Mouse (Mus musculus) G1E-ER4 (cell line): Measurements from ENCODE around the gene Hmx3. TPM values are rescaled to one million over a fixed set of nuclear protein-coding genes. Genes with fewer than 3 reads are reported as not detected.

ENCODE experiments used
- GATA1 ChIP-seq: IDR thresholded peaks from one replicate; pipeline ENCODE4 v1.8.0; 2012; ENCODE audit warnings: low read length, inconsistent platforms
- polyA plus RNA-seq: library from polyadenylated mRNA; stranded (reverse); fragments of >175 nt; gene quantifications from 2 replicates; pipeline ENCODE4 v1.2.3, GENCODE M21; 2012

Gene Hmx3
- polyA plus RNA-seq, 1 experiment: not detected

DNA sequence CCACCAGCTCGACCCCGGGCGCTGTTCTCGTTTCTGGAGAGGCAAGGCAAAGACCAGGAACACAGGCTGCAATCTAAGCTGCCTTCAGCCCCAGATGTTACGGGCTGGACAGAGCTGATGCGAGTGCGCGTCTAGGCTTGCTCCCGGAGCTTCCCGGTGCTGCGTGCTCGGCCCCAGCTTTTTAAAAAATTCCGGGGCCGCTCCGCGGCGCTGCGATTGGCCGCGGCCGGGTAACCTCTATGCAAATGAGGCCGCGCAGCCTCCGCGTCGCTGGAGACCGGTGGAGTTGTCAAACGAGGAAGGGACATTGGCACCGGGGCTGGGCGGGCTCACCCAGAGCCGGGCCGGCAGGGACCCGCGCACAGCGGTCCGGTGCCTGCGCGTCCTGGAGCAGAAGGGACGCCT lies 11.1 kb downstream of the Hmx3 start:
- TF ChIP-seq GATA1: no peak

DNA sequence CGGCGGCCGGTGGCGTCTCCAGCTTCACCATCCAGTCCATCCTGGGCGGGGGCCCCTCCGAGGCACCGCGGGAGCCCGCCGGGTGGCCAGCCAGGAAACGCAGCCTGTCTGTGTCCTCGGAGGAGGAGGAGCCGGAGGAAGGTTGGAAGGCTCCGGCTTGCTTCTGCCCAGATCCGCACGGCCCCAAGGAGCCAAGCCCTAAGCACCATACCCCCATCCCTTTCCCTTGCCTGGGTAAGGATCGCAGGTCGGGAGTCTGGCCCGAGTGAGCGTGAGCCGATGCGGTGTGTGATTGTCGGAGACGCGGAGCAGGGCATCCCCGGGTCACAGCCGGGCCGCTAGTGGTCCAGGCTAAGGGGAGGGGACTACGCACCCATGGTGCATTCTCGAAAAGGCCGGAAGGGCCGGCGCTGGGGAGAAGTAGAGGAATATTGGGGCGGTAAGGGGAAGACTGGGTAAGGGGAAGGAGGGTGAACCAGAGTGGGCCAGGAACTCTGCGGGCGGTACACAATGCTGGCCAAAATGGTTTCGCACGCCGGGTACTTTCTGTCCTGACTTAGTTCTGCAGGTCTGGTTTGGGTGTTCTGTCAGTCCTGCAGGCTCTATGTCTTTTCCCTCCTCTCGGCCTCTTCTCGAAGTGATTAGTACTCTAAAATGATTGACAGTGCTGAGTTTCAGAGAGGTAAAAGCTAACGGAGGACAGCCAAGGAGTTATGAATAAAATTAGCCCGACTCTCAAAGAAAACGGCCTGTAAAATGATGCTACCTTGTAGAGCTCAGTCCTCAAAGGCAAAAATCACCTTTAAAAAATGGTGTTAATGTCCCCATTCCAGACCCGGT lies 11.9 kb downstream of the Hmx3 start:
- no peak for TF ChIP-seq GATA1

DNA sequence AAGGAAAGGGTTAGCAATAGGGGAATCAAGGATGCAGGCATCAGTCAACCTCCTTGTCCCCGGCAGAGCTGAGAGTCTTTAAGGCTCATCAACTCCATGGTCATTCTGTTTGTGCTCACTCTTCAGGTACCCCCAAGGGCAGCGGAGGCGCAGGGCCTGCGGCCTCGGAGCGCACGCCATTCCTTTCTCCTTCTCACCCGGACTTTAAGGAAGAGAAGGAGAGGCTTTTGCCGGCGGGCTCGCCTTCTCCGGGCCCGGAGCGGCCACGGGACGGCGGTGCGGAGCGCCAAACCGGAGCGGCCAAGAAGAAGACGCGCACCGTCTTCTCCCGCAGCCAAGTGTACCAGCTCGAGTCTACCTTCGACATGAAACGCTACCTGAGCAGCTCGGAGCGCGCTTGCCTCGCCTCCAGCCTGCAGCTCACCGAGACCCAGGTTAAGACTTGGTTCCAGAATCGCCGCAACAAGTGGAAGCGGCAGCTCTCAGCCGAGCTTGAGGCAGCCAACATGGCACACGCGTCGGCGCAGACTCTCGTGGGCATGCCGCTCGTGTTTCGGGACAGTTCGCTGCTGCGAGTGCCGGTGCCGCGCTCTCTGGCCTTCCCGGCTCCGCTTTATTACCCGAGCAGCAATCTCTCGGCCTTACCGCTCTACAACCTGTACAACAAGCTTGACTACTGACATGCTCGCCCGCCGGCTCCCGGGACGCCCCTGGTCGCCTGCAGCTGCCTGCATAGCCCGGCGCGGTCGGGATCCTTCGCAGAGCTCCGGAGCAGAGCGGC lies 12.8 kb downstream of the Hmx3 start:
- no peak for TF ChIP-seq GATA1

DNA sequence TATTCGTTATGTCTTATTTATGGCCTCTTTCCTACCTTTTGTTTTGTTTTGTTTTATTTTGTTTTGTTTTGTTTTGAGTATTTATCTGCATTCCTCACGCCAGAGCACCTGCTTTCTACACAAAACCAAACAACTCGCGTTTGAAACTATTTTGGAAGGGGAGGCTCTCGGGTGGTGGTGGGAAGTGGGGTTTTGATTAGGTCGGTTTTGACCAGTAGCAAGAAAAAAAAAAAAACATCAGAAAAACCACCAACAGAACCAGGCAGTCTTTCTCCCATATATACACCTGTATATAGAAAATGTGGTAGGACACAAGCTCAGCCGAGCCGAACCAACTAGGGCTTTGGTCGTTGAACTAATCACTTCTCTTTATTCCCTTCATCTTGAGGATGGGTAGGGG lies 13.4 kb downstream of the Hmx3 start:
- TF ChIP-seq GATA1: no peak

- TF ChIP-seq GATA1: no peak
These were observed 14.0 kb downstream of the Hmx3 start for GRCm38 (mm10) chr7:131556541-131557271.

DNA sequence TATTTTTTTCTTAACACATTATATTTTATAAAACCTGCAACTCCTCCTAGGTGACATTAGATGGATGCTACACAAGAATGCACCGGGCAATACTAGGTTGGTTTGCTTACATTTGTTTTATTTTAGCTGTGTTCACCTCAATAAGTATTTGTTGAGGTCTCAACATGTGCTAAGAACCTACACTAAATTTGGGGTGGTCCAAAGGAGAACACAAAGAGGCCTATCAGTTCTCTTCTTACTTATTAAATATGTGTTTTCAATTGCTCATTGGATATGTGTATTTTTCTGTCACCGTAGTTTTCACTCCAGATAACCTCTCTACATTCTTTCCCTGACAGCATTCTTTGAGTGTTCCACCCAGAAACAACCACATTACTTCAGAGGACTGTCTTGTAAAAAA lies 15.1 kb downstream of the Hmx3 start:
- no peak for TF ChIP-seq GATA1

- TF ChIP-seq GATA1: no peak
These were observed 17.5 kb downstream of the Hmx3 start, which contains the start of gene Bub3 for GRCm38 (mm10) chr7:131559986-131560696. Bub3 (plus strand) TSS chr7:131560222.

DNA sequence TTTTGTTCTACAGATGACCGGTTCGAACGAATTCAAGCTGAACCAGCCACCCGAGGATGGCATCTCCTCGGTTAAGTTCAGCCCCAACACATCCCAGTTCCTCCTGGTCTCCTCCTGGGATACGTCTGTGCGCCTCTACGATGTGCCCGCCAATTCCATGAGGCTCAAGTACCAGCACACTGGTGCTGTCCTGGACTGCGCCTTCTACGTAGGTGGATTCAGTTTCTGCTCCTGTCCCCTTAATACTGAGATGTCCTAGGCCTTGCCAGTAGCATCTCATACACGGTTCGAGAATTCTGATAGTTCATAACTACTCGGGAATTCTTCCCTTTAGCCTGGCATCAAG lies 18.0 kb downstream of the Hmx3 start:
- no peak for TF ChIP-seq GATA1

GRCm38 (mm10) chr7:131575246-131575645 lies 32.6 kb downstream of the Hmx3 start:
- no peak for TF ChIP-seq GATA1

GRCm38 (mm10) chr7:131582178-131582577 lies 39.5 kb downstream of the Hmx3 start:
- no peak for TF ChIP-seq GATA1

GRCm38 (mm10) chr7:131585551-131585950 lies 42.9 kb downstream of the Hmx3 start:
- no peak for TF ChIP-seq GATA1

Other genes with a start within 250 kb of the Hmx3 start
- not detected in 2 replicates for gene Cuzd1, start 220.6 kb upstream of the Hmx3 start, polyA plus RNA-seq
- gene Fam24b, start 213.4 kb upstream of the Hmx3 start, polyA plus RNA-seq: not detected in 2 replicates
- gene Fam24a, start 209.0 kb upstream of the Hmx3 start, polyA plus RNA-seq: not detected in 2 replicates
- gene 2310057M21Rik, start 180.1 kb upstream of the Hmx3 start, polyA plus RNA-seq: 20.3 and 26.5 TPM in 2 replicates
- 46.0 and 66.3 TPM in 2 replicates for gene Pstk, start 171.7 kb upstream of the Hmx3 start, polyA plus RNA-seq
- gene Ikzf5, start 132.3 kb upstream of the Hmx3 start, polyA plus RNA-seq: 8.5 and 10.8 TPM in 2 replicates
- gene Acadsb, start 132.3 kb upstream of the Hmx3 start, polyA plus RNA-seq: 2.1 and 2.6 TPM in 2 replicates
- gene Hmx2, start 5.9 kb downstream of the Hmx3 start, polyA plus RNA-seq: 4.7 and 5.6 TPM in 2 replicates
- gene Bub3, start 17.4 kb downstream of the Hmx3 start, polyA plus RNA-seq: 65.5 and 67.0 TPM in 2 replicates